Mouse (Mus musculus) G1E (cell line): ENCODE measurements around the gene Stom.

ENCODE experiments used
- CTCF ChIP-seq: IDR thresholded peaks from 2 replicates; pipeline ENCODE4 v1.5.1; 2012; ENCODE audit warnings: low read depth, low read length, inconsistent platforms, mixed read lengths
- GATA1 ChIP-seq: IDR thresholded peaks from 2 replicates; pipeline ENCODE4 v1.6.1; 2012; ENCODE audit warnings: borderline replicate concordance, low read length, inconsistent platforms, mixed read lengths
- GATA2 ChIP-seq: IDR thresholded peaks from 2 replicates; pipeline ENCODE4 v1.6.1; 2012; ENCODE audit warnings: low read depth, low read length, inconsistent platforms, borderline replicate concordance
- POLR2AphosphoS5 ChIP-seq: IDR thresholded peaks from 2 replicates; pipeline ENCODE4 v1.6.1; 2012; ENCODE audit warnings: low read depth, low read length, inconsistent platforms; ENCODE audit not compliant: insufficient replicate concordance
- TAL1 ChIP-seq: conservative IDR thresholded peaks from 2 replicates; pipeline ENCODE4 v1.6.1; 2012; ENCODE audit warnings: low read depth, low read length, inconsistent platforms, mixed read lengths

GRCm38 (mm10) chr2:35385441-35385871, 48.7 kb upstream of the Stom start:
- no peak for TF ChIP-seq CTCF
- no peak for TF ChIP-seq GATA1
- no peak for TF ChIP-seq POLR2AphosphoS5
- TF ChIP-seq TAL1 = no peak
- no peak for TF ChIP-seq GATA2
